ENCODE assay signal across 10 mouse cellular contexts in the genomic region with DNA sequence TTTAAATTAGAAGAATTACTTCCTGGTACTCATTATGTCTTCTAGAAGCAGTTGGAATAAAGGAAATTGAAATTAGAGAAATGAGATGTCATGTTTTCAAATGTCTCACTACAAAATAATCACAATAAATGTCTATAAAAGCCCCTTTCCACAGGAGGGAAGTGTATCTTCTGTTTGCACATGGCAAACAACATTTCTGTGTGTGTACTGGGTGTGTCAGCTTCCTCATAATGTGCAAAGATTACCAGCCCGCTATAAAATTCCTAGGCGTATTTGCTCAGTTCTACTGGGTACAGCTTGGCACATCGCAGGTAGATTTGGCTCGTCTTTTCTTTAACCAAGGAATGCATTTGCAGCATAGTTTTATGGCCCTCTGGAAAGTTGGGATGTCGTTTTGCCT. TPM values are rescaled to one million over a fixed set of nuclear protein-coding genes. Genes with fewer than 3 reads are reported as not detected.
DNase-seq lines count a peak whose midpoint lies in the region; ATAC-seq lines count a peak whose summit lies in the region.
"Had no signal": no experiment of that assay in that cellular context is flagged by ENCODE, and none has a peak within 500 bp of the region (broad histone marks: within the 10 kb centered on the region; RNA-seq: fewer than 3 reads in every experiment).

No protein-coding gene starts in this region.

- H3K9me3 ChIP-seq in heart, embryonic 12.5 days (replicated peaks) = no peaks in the 10 kb centered on the region
- no peaks in the 10 kb centered on the region for H3K9me3 ChIP-seq in neural tube, embryonic 12.5 days
- H3K9me3 ChIP-seq in liver, embryonic 16.5 days (replicated peaks; ENCODE audit: control insufficient read depth, low read length) = no peaks in the 10 kb centered on the region

- H3K4me3 ChIP-seq in heart, embryonic 12.5 days = peak overlapping the region; percentile 99
- no peak overlapping the region for H3K4me3 ChIP-seq in neural tube, embryonic 12.5 days
- H3K4me3 ChIP-seq in liver, embryonic 16.5 days (ENCODE audit: low read depth, low read length) = peak overlapping the region; percentile 88

- no peak for DNase-seq in heart, adult 9 months (ENCODE audit: low spot score in 2 of 2)
- no peak for DNase-seq in neural tube, embryonic 10.5 days (ENCODE audit: extremely low spot score, low spot score)
- DNase-seq in embryo, embryonic 11 days = no peak
- DNase-seq in urinary bladder, adult 2 months (ENCODE audit: low spot score) = no peak
- DNase-seq: kidney, postnatal 4 days; right cerebral cortex, postnatal 25 days had no signal

- no peak for ATAC-seq in heart, embryonic 12.5 days (ENCODE audit: insufficient number of reproducible peaks, low FRiP score)
- no peak for ATAC-seq in neural tube, embryonic 12.5 days (ENCODE audit: low FRiP score, low read depth)
- no peak for ATAC-seq in liver, embryonic 16.5 days (ENCODE audit: low read depth)
- ATAC-seq in granulocyte monocyte progenitor cell, adult 5-6 weeks (replicated peaks; ENCODE audit: poor library complexity, severe bottlenecking) = no peak

- peak overlapping the region; percentile 79 for H3K9ac ChIP-seq in heart, embryonic 12.5 days
- no peak overlapping the region for H3K9ac ChIP-seq in neural tube, embryonic 12.5 days
- H3K9ac ChIP-seq in liver, embryonic 16.5 days (ENCODE audit: low read depth, low read length) = peak overlapping the region; percentile 31; the same call in 1 of the 2 replicates

- peaks cover 29% of the 10 kb centered on the region for H3K4me1 ChIP-seq in heart, embryonic 12.5 days (replicated peaks)
- peaks cover 15% of the 10 kb centered on the region for H3K4me1 ChIP-seq in neural tube, embryonic 12.5 days
- H3K4me1 ChIP-seq in liver, embryonic 16.5 days (ENCODE audit: control insufficient read depth, low read depth, low read length) = peaks cover 38% of the 10 kb centered on the region

- 46% methylated on average over 5 of the region's 5 CpGs for WGBS in heart, embryonic 12.5 days
- 80% methylated on average over 5 of the region's 5 CpGs for WGBS in neural tube, embryonic 12.5 days
- 22% methylated on average over 5 of the region's 5 CpGs for WGBS in liver, embryonic 16.5 days (ENCODE audit: insufficient replicate concordance)

- no peaks in the 10 kb centered on the region for H3K27me3 ChIP-seq in heart, embryonic 12.5 days (replicated peaks)
- H3K27me3 ChIP-seq in neural tube, embryonic 12.5 days (replicated peaks) = no peaks in the 10 kb centered on the region
- H3K27me3 ChIP-seq in liver, embryonic 16.5 days (ENCODE audit: control insufficient read depth, insufficient read depth, low read depth, low read length) = no peaks in the 10 kb centered on the region; the same call in 1 of the 2 replicates

- H3K4me2 ChIP-seq in heart, embryonic 12.5 days = peak overlapping the region; percentile 77
- H3K4me2 ChIP-seq in neural tube, embryonic 12.5 days (replicated peaks) = peak overlapping the region; percentile 74
- H3K4me2 ChIP-seq in liver, embryonic 16.5 days (ENCODE audit: low read depth, low read length) = peak overlapping the region; percentile 92

- H3K36me3 ChIP-seq in heart, embryonic 12.5 days = no peaks in the 10 kb centered on the region
- no peaks in the 10 kb centered on the region for H3K36me3 ChIP-seq in neural tube, embryonic 12.5 days
- no peaks in the 10 kb centered on the region for H3K36me3 ChIP-seq in liver, embryonic 16.5 days (ENCODE audit: control insufficient read depth, insufficient read depth)

- no peak overlapping the region for H3K27ac ChIP-seq in heart, embryonic 12.5 days (ENCODE audit: poor library complexity, severe bottlenecking)
- H3K27ac ChIP-seq in neural tube, embryonic 12.5 days = no peak overlapping the region
- peak overlapping the region; percentile 38 for H3K27ac ChIP-seq in liver, embryonic 16.5 days (ENCODE audit: low read length)

RNA-seq across cellular contexts. Expression of gene Dstn, which starts 2.5 kb away (rescaled TPM):
- 963 and 982 TPM in 2 replicates for polyA plus RNA-seq in heart, embryonic 12.5 days (2016; fragmentation: Nextera tagmentation; extraction: Ambion mirVana)
- 369 and 391 TPM in 2 replicates for polyA plus RNA-seq in neural tube, embryonic 12.5 days (2016; fragmentation: Nextera tagmentation; extraction: Ambion mirVana)
- polyA plus RNA-seq in liver, embryonic 16.5 days (2015; fragmentation: Nextera tagmentation; extraction: Ambion mirVana) = 123 and 137 TPM in 2 replicates
- total RNA-seq in granulocyte monocyte progenitor cell, adult 5-6 weeks (2014; fragmentation: Nextera tagmentation) = 285 and 354 TPM in 2 replicates
- 581 and 644 TPM in 2 replicates for total RNA-seq in granulocyte monocyte progenitor cell, adult 5-6 weeks (2017)
- polyA plus RNA-seq in urinary bladder, adult 2 months (2012; rRNA removed) = 1,245 and 1,572 TPM in 2 replicates

RNA-seq across cellular contexts. Expression of gene Bfsp1, which starts 54.6 kb away (rescaled TPM):
- 2.2 and 2.3 TPM in 2 replicates for polyA plus RNA-seq in heart, embryonic 12.5 days (2016; fragmentation: Nextera tagmentation; extraction: Ambion mirVana)
- 1.3 and 1.4 TPM in 2 replicates for polyA plus RNA-seq in neural tube, embryonic 12.5 days (2016; fragmentation: Nextera tagmentation; extraction: Ambion mirVana)
- polyA plus RNA-seq in liver, embryonic 16.5 days (2015; fragmentation: Nextera tagmentation; extraction: Ambion mirVana) = 0.11 and 0.13 TPM in 2 replicates
- not detected in 2 replicates for total RNA-seq in granulocyte monocyte progenitor cell, adult 5-6 weeks (2014; fragmentation: Nextera tagmentation)
- total RNA-seq in granulocyte monocyte progenitor cell, adult 5-6 weeks (2017) = 0.13 TPM in 1 of 2 replicates, not detected in the other
- 2.0 and 2.1 TPM in 2 replicates for polyA plus RNA-seq in urinary bladder, adult 2 months (2012; rRNA removed)
